Mouse (Mus musculus) lung, postnatal 0 days (tissue): ENCODE measurements at regions not wholly inside any gene's neighbourhood (a gene's known extent, or its start where the extent isn't known, plus 50 kb on each side); places are given as distances from the start of the nearest gene placed in this dataset.

Experiments
- CTCF ChIP-seq: IDR thresholded peaks from 2 replicates; pipeline ENCODE4 v1.5.1; 2016; ENCODE audit warnings: antibody characterized with exemption, mild to moderate bottlenecking
- EP300 ChIP-seq: IDR thresholded peaks from 2 replicates; pipeline ENCODE4 v1.6.1; 2016; ENCODE audit warnings: antibody characterized with exemption, mild to moderate bottlenecking, control low read depth

- no peak for TF ChIP-seq EP300
- no peak for TF ChIP-seq CTCF
Observed at GRCm38 (mm10) chr17:48680331-48680730, 225.6 kb downstream of the Unc5cl start.
